Comparison of ENCODE assay signal across 10 mouse cellular contexts in the genomic region with DNA sequence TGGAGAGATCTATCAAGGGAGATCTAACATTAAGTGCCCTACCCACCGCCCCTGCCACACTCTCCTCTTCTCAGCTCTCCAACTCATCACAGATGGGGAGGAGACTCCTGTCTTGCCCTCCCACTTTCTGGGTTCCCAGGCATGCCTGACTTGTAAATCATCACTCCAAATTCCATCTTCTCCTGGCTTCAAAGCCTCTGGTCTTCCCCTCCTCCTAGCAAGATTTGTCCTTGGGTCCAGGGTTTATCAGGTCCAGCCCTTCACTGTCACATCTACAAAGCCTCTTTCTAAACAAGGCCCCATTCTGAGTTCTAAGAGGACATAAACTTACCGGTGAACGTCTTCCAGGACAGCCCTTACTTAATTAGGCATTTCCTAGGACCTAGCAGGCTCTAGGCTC.
A peak's percentile ranks its signal among the peaks of the same experiment; 100 is the strongest.
DNase-seq lines count a peak whose midpoint lies in the region; ATAC-seq and TF ChIP-seq lines count a peak whose summit lies in the region.
"Had no signal": no experiment of that assay in that cellular context is flagged by ENCODE, and none has a peak within 500 bp of the region (broad histone marks: within the 10 kb centered on the region; RNA-seq: fewer than 3 reads in every experiment).

No protein-coding gene starts in this region.

- no peak overlapping the region for H3K9ac ChIP-seq in heart, embryonic 12.5 days
- no peak overlapping the region for H3K9ac ChIP-seq in lung, postnatal 0 days (replicated peaks; ENCODE audit: low read depth)
- H3K9ac ChIP-seq in intestine, embryonic 16.5 days (ENCODE audit: low read depth, low read length) = no peak overlapping the region
- H3K9ac ChIP-seq in midbrain, embryonic 16.5 days (ENCODE audit: low read depth, low read length) = no peak overlapping the region

- H3K36me3 ChIP-seq in heart, embryonic 12.5 days = no peaks in the 10 kb centered on the region
- H3K36me3 ChIP-seq in lung, postnatal 0 days (ENCODE audit: insufficient read depth, low read length) = no peaks in the 10 kb centered on the region
- H3K36me3 ChIP-seq in intestine, embryonic 16.5 days (ENCODE audit: control insufficient read depth, insufficient read depth, low read length) = no peaks in the 10 kb centered on the region
- H3K36me3 ChIP-seq in midbrain, embryonic 16.5 days (ENCODE audit: control insufficient read depth, insufficient read depth, low read length) = no peaks in the 10 kb centered on the region

- peaks cover 32% of the 10 kb centered on the region for H3K4me1 ChIP-seq in heart, embryonic 12.5 days (replicated peaks)
- peaks cover 4% of the 10 kb centered on the region; the same call in 1 of the 2 replicates for H3K4me1 ChIP-seq in lung, postnatal 0 days (ENCODE audit: insufficient read depth, low read depth, low read length)
- peaks cover 11% of the 10 kb centered on the region; the same call in 1 of the 2 replicates for H3K4me1 ChIP-seq in intestine, embryonic 16.5 days (ENCODE audit: control insufficient read depth, insufficient read depth, low read length)
- H3K4me1 ChIP-seq in midbrain, embryonic 16.5 days (ENCODE audit: control insufficient read depth, insufficient read depth, low read length) = no peaks in the 10 kb centered on the region

- no peak for DNase-seq in heart, postnatal 14 days
- no peak for DNase-seq in lung, postnatal 0 days (ENCODE audit: low spot score)
- DNase-seq in lung, adult 18-20 months = no peak
- no peak for DNase-seq in layer of hippocampus, postnatal 14 days (ENCODE audit: low spot score in 2 of 2)
- DNase-seq in layer of hippocampus, adult 9-10 months (ENCODE audit: low spot score) = no peak
- DNase-seq: right cerebral cortex, postnatal 14 days had no signal

- no peak for TF ChIP-seq CTCF in lung, postnatal 0 days (IDR thresholded peaks at IDR 0.05)

- intact Hi-C loops in heart, postnatal 14 days (cut with DNase I) = no loop called here

- no peaks in the 10 kb centered on the region for H3K27me3 ChIP-seq in heart, embryonic 12.5 days (replicated peaks)
- H3K27me3 ChIP-seq in lung, postnatal 0 days (replicated peaks; ENCODE audit: insufficient read depth, low read length) = no peaks in the 10 kb centered on the region
- H3K27me3 ChIP-seq in intestine, embryonic 16.5 days (replicated peaks; ENCODE audit: control insufficient read depth, insufficient read depth, low read length) = no peaks in the 10 kb centered on the region
- H3K27me3 ChIP-seq in midbrain, embryonic 16.5 days (ENCODE audit: control insufficient read depth, insufficient read depth, low read depth, low read length) = no peaks in the 10 kb centered on the region

- WGBS in heart, embryonic 12.5 days = 20% methylated on average over 3 of the region's 3 CpGs
- 23% methylated on average over 3 of the region's 3 CpGs for WGBS in lung, postnatal 0 days
- whole genome bisulfite sequencing in intestine, embryonic 16.5 days = 29% methylated on average over 3 of the region's 3 CpGs
- 79% methylated on average over 3 of the region's 3 CpGs for whole genome bisulfite sequencing in midbrain, embryonic 16.5 days

- no peak for TF ChIP-seq EP300 in lung, postnatal 0 days (IDR thresholded peaks at IDR 0.05)

- no peak overlapping the region for H3K4me3 ChIP-seq in heart, embryonic 12.5 days
- no peak overlapping the region for H3K4me3 ChIP-seq in lung, postnatal 0 days (ENCODE audit: low read depth, low read length)
- no peak overlapping the region for H3K4me3 ChIP-seq in intestine, embryonic 16.5 days (ENCODE audit: low read length)
- no peak overlapping the region for H3K4me3 ChIP-seq in midbrain, embryonic 16.5 days (ENCODE audit: low read depth, low read length)

- peak overlapping the region; percentile 31; the same call in 1 of the 2 replicates for H3K27ac ChIP-seq in heart, embryonic 12.5 days (ENCODE audit: poor library complexity, severe bottlenecking)
- H3K27ac ChIP-seq in lung, postnatal 0 days (ENCODE audit: low read length) = no peak overlapping the region
- peak overlapping the region; percentile 84 for H3K27ac ChIP-seq in intestine, embryonic 16.5 days (ENCODE audit: low read length)
- H3K27ac ChIP-seq in midbrain, embryonic 16.5 days (ENCODE audit: low read length) = no peak overlapping the region
- H3K27ac ChIP-seq: macrophage had no signal

- H3K4me2 ChIP-seq in heart, embryonic 12.5 days = no peak overlapping the region
- no peak overlapping the region for H3K4me2 ChIP-seq in lung, postnatal 0 days (replicated peaks; ENCODE audit: low read depth, low read length)
- H3K4me2 ChIP-seq in intestine, embryonic 16.5 days (ENCODE audit: low read depth, low read length) = no peak overlapping the region
- H3K4me2 ChIP-seq in midbrain, embryonic 16.5 days (ENCODE audit: low read length) = no peak overlapping the region

- H3K9me3 ChIP-seq in heart, embryonic 12.5 days (replicated peaks) = 0 out of 2 replicates have a peak, but pooled peaks cover 3% of the 10 kb centered on the region
- H3K9me3 ChIP-seq in lung, postnatal 0 days (ENCODE audit: low read length) = no peaks in the 10 kb centered on the region
- H3K9me3 ChIP-seq in intestine, embryonic 16.5 days (ENCODE audit: control insufficient read depth, low read length) = no peaks in the 10 kb centered on the region
- no peaks in the 10 kb centered on the region for H3K9me3 ChIP-seq in midbrain, embryonic 16.5 days (replicated peaks; ENCODE audit: control insufficient read depth, low read length, poor library complexity, severe bottlenecking)

- ATAC-seq in heart, embryonic 12.5 days (ENCODE audit: insufficient number of reproducible peaks, low FRiP score) = no peak
- 0 out of 2 replicates have a peak, but pooled peaks have one; percentile 23 for ATAC-seq in lung, postnatal 0 days
- ATAC-seq in intestine, embryonic 16.5 days = peak; percentile 4; the same call in 1 of the 2 replicates
- ATAC-seq in midbrain, embryonic 16.5 days = no peak

Comparison
In these comparisons a context has a peak if more than half of its experiments do, and no peak if none do; other contexts are left out.
1. ATAC-seq: peak in lung, postnatal 0 days (single experiment) and intestine, embryonic 16.5 days (single experiment); none in heart, embryonic 12.5 days (single experiment) and midbrain, embryonic 16.5 days (single experiment).
2. H3K27ac ChIP-seq: peak in heart, embryonic 12.5 days (single experiment) and intestine, embryonic 16.5 days (single experiment); none in lung, postnatal 0 days (single experiment) and midbrain, embryonic 16.5 days (single experiment).